Mouse (Mus musculus) ZHBTc4 (cell line): ENCODE results near the gene Cox6a1.

ENCODE experiments used
- DNase-seq: peaks from one replicate; pipeline ENCODE4 v3.0.0-alpha.2; 2011; ENCODE audit warnings: low read depth, low spot score

The Cox6a1 gene

DNA sequence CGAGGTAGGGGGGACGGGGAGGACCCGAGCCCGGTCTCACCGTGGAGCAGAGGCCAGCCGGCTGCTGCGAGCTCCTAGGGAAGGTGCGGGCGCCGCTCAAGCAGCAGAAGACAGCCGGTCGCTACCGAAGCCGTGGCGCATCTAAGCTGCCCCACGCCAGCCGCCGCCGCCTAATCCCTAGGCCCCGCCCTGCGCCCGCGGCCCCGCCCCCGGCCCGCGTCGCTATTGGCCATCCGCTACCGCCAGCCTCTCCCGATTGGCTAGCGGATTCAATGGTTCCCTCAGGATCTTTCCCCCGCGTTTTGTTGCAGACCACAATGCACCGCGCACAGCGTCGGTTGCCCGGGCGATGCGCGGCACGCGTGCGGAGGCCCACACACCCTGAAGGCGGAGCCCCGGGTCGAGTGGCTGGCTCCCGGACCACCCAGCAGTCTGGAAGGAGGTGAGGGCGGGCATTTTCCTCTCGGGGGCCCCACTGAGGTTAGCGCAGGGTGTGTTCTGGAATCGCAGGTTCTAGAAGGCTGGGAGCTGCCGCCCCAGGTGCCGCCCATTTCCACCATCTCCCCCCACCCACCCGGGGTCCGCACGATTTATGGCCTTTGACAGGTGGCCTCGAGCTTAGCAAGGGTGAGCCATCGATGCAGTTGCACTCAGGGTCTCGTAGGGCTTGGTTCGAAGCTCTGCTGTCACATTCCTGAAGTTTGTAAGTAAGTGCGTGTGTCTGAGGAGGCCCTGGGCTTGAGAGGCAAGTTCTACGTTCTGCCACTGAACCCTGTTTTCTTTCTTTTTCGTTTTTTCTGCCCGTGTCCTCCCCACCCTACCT is 47.8 kb downstream of the Cox6a1 start, which contains the start of gene Dynll1:
Gene Dynll1, minus strand, starts transcription at position 208 of the 823 bp plus-strand sequence.
- DNase-seq: peak; percentile 99

DNA sequence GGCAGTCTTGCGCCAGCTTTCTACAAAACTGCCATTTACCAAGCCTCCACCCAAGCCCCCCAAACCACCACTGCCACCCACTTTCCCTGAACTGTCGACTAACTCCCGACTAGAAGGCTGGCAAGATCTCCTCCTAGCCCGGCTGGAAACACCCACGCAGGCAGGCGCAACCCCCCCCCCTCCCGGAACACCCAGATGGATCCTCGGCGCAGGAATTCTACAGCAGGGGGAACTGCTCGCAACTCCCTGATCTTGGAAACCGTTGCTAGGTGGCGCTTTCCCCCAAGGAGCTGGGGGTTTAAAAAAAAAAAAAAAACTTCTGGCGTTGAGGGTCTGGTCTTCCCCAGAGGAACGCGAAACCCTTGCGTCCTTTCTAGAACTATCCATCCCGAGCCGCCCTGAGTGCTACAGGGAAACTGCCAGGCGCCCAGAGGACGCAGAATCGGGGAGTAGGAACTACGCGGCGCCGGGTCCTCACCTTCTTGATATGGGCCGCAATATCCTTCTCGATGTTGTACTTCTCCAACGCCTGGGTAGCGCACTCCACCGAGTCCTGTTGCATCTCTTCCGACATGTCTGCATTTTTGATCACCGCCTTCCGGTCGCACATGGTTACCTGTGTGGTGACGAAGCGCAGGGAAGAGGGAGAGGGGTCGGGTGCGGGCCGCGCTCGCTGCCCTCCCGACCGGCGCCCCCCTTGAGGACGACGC is 48.6 kb downstream of the Cox6a1 start:
- peak; percentile 83 for DNase-seq

DNA sequence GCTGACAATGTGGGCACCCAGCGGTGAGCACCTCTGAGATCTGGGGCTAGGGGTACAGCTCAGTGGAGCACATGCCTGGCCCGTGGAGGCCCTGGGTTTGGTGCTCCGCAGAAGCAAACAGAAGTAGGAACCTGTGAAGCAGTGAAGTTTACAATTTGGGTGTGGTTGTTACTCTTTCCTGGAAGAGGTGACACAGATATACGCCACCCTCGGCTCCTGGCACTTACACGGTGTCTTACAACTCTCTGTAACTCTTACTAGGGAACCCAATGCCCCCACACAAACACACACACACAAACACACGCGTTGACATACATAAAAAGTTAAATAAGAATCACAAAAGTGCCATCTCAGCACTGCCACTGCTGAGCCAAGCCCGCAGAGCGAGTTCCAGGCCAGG is 52.4 kb downstream of the Cox6a1 start:
- no peak for DNase-seq
